ENCODE assay signal across 21 mouse cellular contexts in the genomic region with DNA sequence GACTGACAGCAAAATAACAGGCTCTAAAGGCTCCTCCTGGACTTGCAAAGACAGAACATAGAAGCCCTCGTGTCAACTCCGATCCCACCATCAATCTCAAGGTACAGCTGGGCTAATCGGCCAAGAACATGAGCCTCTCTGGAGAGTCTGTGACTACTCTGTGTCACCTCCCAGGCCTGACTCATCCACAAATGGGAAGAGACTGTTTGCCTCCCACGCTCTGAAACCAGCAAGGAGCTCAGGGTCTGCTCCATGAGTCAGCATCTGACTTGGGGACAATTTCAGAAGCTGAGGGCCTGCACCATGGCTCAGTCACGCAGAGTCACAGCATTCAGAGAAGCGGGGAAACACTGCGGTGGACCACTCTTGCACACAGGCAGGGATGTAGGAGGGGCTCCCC.
DNase-seq lines count a peak whose midpoint lies in the region; ATAC-seq and TF ChIP-seq lines count a peak whose summit lies in the region.
"Had no signal": no experiment of that assay in that cellular context is flagged by ENCODE, and none has a peak within 500 bp of the region (broad histone marks: within the 10 kb centered on the region; RNA-seq: fewer than 3 reads in every experiment).

No protein-coding gene starts in this region.

- H3K27ac ChIP-seq in lung, embryonic 15.5 days: peak overlapping the region; percentile 19; the same call in 1 of the 2 replicates
- 0 out of 2 replicates have a peak overlapping the region, but pooled peaks have one; percentile 3 for H3K27ac ChIP-seq in embryonic fibroblast, embryonic 13.5 days (ENCODE audit: insufficient read depth, low read length)
- H3K27ac ChIP-seq: heart, embryonic 13.5 days; hindbrain, embryonic 14.5 days; limb, embryonic 10.5 days; midbrain, embryonic 12.5 days; neural tube, embryonic 13.5 days had no signal

- H3K27me3 ChIP-seq in lung, embryonic 15.5 days: no peaks in the 10 kb centered on the region
- H3K27me3 ChIP-seq: CH12.LX; midbrain, embryonic 12.5 days; neural tube, embryonic 13.5 days had no signal

- H3K4me1 ChIP-seq in lung, embryonic 15.5 days: peaks cover 35% of the 10 kb centered on the region
- no peaks in the 10 kb centered on the region for H3K4me1 ChIP-seq in embryonic fibroblast, embryonic 13.5 days (ENCODE audit: control insufficient read depth, insufficient read depth, low read length)
- H3K4me1 ChIP-seq: midbrain, embryonic 12.5 days; neural tube, embryonic 13.5 days had no signal

- H3K9me3 ChIP-seq in lung, embryonic 15.5 days: no peaks in the 10 kb centered on the region
- H3K9me3 ChIP-seq: heart, embryonic 13.5 days; limb, embryonic 10.5 days; midbrain, embryonic 12.5 days; neural tube, embryonic 13.5 days had no signal

- DNase-seq in frontal cortex, adult 2 months (ENCODE audit: extremely low spot score in 1 of 2, low spot score in 1 of 2): peak; percentile 7 to 65
- no peak for DNase-seq in frontal cortex, postnatal 10 days (ENCODE audit: low spot score in 2 of 2)
- DNase-seq in lung, postnatal 10 days: no peak
- peak; percentile 74 for DNase-seq in adrenal gland, adult 2 months
- DNase-seq in natural killer cell, adult 2 months (ENCODE audit: low spot score in 2 of 2): no peak
- DNase-seq in layer of hippocampus, adult 8-10 months (ENCODE audit: low spot score in 2 of 2): no peak
- DNase-seq: cerebellum, adult 2 months; heart, adult 11 months; heart, postnatal 36 days; kidney, adult 8-10 months; kidney, postnatal 14 days had no signal

- 63% methylated on average over 7 of the region's 7 CpGs for WGBS in lung, embryonic 15.5 days

- TF ChIP-seq POLR2A in embryonic fibroblast, embryonic 13.5 days (IDR thresholded peaks at IDR 0.05; ENCODE audit: low read depth, low read length): no peak

- no peak for TF ChIP-seq CTCF in embryonic fibroblast, embryonic 13.5 days (IDR thresholded peaks at IDR 0.05; ENCODE audit: borderline replicate concordance, insufficient read depth, low read length)

- H3K4me2 ChIP-seq in lung, embryonic 15.5 days: no peak overlapping the region
- H3K4me2 ChIP-seq: heart, embryonic 13.5 days; hindbrain, embryonic 14.5 days; midbrain, embryonic 12.5 days; neural tube, embryonic 13.5 days had no signal

- ATAC-seq in lung, embryonic 15.5 days (ENCODE audit: borderline replicate concordance, extremely low read depth, low FRiP score, low TSS enrichment): no peak
- ATAC-seq: forebrain, embryonic 14.5 days had no signal

- no peak overlapping the region for H3K4me3 ChIP-seq in lung, embryonic 15.5 days
- H3K4me3 ChIP-seq in embryonic fibroblast, embryonic 13.5 days (ENCODE audit: insufficient read depth, low read length): no peak overlapping the region
- H3K4me3 ChIP-seq: erythroblast, embryonic 14.5 days; heart, embryonic 13.5 days; limb, embryonic 10.5 days; midbrain, embryonic 12.5 days; neural tube, embryonic 13.5 days had no signal

- H3K9ac ChIP-seq in lung, embryonic 15.5 days: no peak overlapping the region
- H3K9ac ChIP-seq: heart, embryonic 13.5 days; hindbrain, embryonic 14.5 days; midbrain, embryonic 12.5 days; neural tube, embryonic 13.5 days had no signal

- H3K36me3 ChIP-seq in lung, embryonic 15.5 days: no peaks in the 10 kb centered on the region
- H3K36me3 ChIP-seq: heart, embryonic 13.5 days; limb, embryonic 10.5 days; midbrain, embryonic 12.5 days; neural tube, embryonic 13.5 days had no signal

Comparison
In these comparisons a context has a peak if more than half of its experiments do, and no peak if none do; other contexts are left out.
1. DNase-seq: peak in frontal cortex, adult 2 months (2 of 2) and adrenal gland, adult 2 months (single experiment); none in frontal cortex, postnatal 10 days (0 of 2), lung, postnatal 10 days (single experiment), natural killer cell, adult 2 months (0 of 2) and layer of hippocampus, adult 8-10 months (0 of 2).